Mouse (Mus musculus) megakaryocyte, embryonic 14.5 days (primary cell): ENCODE measurements around the gene Pcsk5.

Source experiments
- FLI1 ChIP-seq: IDR thresholded peaks from 2 replicates; pipeline ENCODE4 v1.6.1; 2012; ENCODE audit warnings: low read length, inconsistent platforms, mixed read lengths
- GATA1 ChIP-seq: IDR thresholded peaks from 3 replicates; pipeline ENCODE4 v1.6.1; 2012; ENCODE audit warnings: mixed read lengths, low read length, inconsistent platforms, borderline replicate concordance

- TF ChIP-seq FLI1 (no peak), GATA1 (no peak)
Measured at GRCm38 (mm10) chr19:17799419-17800185, 37.8 kb downstream of the Pcsk5 start.
